Mouse (Mus musculus): ENCODE results near the gene Gm16181. TPM values are rescaled to one million over a fixed set of nuclear protein-coding genes. Genes with fewer than 3 reads are reported as not detected.

Gene Gm16181
- total RNA-seq, 2 experiments from 2014 or later = not detected

DNA sequence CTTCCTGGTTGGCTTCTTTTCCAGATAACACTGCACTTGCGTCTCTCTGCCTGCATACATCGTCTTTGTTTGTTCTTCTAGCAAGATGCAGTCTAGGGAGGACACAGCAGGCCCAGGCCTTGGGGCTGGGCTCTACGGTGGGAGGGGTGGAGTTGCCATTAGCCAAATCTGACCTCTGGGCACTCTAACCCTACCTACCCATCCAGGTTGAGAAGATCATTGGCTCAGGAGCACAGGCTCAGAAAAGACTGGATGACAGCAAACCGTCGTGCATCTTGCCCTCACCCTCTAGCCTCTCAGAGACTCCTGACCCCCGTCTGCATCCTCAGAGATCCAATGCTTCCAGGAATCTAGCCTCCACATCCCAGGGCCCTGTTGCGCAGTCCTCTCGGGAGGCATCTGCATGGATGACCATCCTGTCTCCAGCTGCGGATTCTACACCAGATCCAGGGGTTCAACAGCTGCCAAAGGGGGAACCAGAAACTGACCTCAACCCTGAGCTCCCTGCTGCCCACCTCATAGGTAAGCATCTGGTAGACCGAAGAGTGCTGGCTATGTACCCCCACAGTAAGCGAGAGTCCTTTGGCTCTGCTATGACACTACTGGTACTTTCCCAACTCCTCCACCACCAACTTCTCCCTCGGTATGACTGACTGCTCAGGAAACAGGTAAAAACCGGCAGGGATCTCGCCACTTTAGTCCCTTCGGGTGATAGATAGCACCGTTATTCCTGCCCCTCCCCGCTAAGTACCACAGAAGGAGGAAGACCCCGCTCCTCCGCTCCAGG, 25.6 kb upstream of the Gm16181 start:
- intact Hi-C loops (cut with DNase I) = loop anchor here (5.0 kb wide), 1 partner anchor 37 kb away; the partner anchor contains the start of gene Atp6v1g2
- DNase-seq (ENCODE audit: low spot score in 2 of 2) = no peak

DNA sequence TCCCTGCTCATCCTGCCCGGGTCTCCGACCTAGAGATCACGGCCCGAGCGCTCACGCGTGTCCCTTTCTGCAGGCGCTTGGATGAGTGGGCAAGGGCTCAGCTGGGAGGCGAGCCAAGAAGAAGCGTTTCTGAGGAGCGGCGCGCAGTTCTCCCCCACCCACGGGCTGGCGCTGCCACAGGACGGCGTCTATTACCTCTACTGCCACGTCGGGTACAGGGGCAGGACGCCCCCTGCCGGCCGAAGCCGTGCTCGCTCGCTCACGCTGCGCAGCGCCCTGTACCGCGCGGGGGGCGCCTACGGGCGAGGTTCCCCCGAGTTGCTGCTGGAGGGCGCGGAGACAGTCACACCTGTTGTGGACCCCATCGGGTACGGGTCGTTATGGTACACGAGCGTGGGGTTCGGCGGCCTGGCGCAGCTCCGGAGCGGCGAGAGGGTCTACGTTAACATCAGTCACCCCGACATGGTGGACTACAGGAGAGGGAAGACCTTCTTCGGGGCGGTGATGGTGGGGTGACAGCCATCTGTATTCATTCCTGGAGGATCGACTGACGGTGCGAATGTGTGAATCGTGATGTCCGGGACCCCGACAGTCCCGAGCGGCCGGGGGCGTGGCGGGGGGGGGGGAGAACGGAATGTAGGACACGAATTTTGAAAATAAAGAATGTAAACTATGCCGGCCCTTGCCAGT, 24.9 kb upstream of the Gm16181 start:
- peak; percentile 78 to 83 for DNase-seq (ENCODE audit: low spot score in 2 of 2)
- intact Hi-C loops (cut with DNase I) = loop anchor here (5.0 kb wide), 1 partner anchor 37 kb away; the partner anchor contains the start of gene Atp6v1g2

- intact Hi-C loops (cut with DNase I) = loop anchor here (5.0 kb wide), 1 partner anchor 36 kb away; the partner anchor contains the start of gene Atp6v1g2
Measured at GRCm38 (mm10) chr17:35196321-35196641, 24.4 kb upstream of the Gm16181 start.

GRCm38 (mm10) chr17:35197126-35197525, 23.5 kb upstream of the Gm16181 start:
- intact Hi-C loops (cut with DNase I) = loop anchor here (5.0 kb wide), 1 partner anchor 35 kb away; the partner anchor contains the start of gene Atp6v1g2
- no peak for DNase-seq (ENCODE audit: low spot score in 2 of 2)

More at GRCm38 (mm10) chr17:35196321-35196641, 24.4 kb upstream of the Gm16181 start:
- no peak for DNase-seq (ENCODE audit: low spot score in 2 of 2)

DNA sequence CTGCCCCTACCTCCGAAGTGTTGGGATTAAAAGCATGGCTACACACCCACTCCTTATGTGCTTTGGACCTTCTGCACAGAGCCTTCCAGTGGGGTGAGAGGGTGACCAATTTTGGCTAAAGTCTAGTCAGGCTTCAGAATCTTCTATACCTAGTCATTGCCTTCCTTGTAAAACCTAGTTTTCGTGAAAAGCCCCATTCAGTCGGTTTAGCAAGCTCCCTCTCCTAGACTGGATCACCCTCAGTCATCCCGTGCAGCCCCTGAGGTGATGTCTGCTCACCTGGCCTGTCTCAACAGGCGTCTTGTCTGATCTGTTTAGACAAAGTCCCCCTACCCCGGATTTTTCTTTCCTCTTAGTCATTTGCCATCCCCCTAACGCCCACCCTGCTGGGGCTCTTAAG, 22.6 kb upstream of the Gm16181 start:
- intact Hi-C loops (cut with DNase I) = loop anchor here (5.0 kb wide), 1 partner anchor 34 kb away; the partner anchor contains the start of gene Atp6v1g2
- DNase-seq (ENCODE audit: low spot score in 2 of 2) = no peak

GRCm38 (mm10) chr17:35198946-35199345, 21.7 kb upstream of the Gm16181 start:
- no peak for DNase-seq (ENCODE audit: low spot score in 2 of 2)
- intact Hi-C loops (cut with DNase I) = loop anchor here (5.0 kb wide), 1 partner anchor 33 kb away; the partner anchor contains the start of gene Atp6v1g2

- DNase-seq (ENCODE audit: low spot score in 2 of 2) = no peak
- intact Hi-C loops (cut with DNase I) = no loop called here
Measured at GRCm38 (mm10) chr17:35200398-35200797, 20.2 kb upstream of the Gm16181 start.

- intact Hi-C loops (cut with DNase I) = no loop called here
- DNase-seq (ENCODE audit: low spot score in 2 of 2) = no peak
Measured at GRCm38 (mm10) chr17:35201128-35201527, 19.5 kb upstream of the Gm16181 start.

DNA sequence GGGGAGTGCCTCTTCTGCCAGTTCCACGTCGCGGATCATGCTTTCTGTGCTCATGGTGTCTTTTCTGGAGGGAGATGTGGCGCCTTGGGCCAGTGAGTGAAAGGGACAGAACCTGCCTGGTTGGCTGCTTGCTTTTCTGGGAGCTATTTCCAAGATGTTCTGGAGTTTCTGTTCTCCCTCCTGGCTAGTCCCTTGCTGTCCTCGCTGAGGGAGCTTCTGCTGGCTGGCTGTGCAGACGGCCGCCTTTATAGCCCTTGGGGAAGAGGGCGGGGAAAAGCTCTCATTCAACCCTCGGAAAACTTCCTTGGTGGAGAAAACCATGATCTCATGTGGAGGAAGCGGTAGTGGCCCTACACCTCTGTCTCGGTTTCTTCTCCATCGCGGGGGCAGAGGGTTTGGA, 18.8 kb upstream of the Gm16181 start, which contains the start of gene Tnf:
TSS of gene Tnf (minus strand) at position 221 of the 400 bp plus-strand sequence.
- intact Hi-C loops (cut with DNase I) = no loop called here
- no peak for DNase-seq (ENCODE audit: low spot score in 2 of 2)

GRCm38 (mm10) chr17:35202442-35202841, 18.2 kb upstream of the Gm16181 start:
- intact Hi-C loops (cut with DNase I) = no loop called here

DNA sequence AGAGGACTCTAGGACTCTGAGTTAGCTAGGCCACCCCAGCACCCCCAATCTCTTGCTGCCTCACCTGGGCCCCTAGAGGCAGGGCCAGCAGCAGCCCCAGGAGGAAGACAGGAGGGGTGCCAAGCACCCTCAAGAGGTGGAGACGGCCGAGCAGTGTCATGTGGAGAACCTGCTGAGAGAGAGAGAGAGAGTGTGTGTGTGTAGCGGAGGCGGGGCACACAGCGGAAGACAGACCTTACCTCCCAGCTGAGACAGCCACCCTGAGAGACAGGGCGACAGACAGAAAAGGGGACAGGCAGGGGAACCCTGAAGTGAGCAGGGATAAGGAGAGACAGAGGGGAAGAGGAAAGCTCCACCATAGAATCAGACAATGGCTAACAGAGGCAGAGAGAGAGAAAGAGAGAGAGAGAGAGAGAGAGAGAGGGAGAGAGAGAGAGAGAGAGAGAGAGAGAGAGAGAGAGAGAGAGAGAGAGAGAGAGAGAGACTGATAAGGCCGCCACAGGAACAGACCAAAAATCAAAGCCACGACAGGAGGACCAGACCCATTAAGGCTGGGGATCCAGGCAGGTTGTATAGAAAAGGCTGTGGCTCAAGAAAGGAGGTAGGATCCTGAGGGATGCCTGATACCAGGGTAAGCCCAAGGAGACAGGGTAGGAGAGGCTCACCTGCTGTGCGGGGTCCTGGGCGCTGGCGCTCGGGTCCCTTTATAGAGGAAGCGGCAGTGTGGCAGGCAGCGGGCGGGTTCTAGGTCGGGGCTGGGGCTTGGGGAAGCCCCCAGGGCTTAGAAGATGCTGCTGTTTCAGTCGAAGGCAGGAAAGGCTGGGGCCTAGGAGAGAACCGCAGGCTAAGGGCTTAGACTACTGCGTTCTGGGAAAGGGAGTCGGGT, 15.9 kb upstream of the Gm16181 start, which contains the start of gene Lta:
TSS of gene Lta (minus strand) at position 858 of the 886 bp plus-strand sequence.
- intact Hi-C loops (cut with DNase I) = no loop called here
- DNase-seq (ENCODE audit: low spot score in 2 of 2) = no peak

More at GRCm38 (mm10) chr17:35202442-35202841, 18.2 kb upstream of the Gm16181 start:
- DNase-seq (ENCODE audit: low spot score in 2 of 2) = no peak

DNA sequence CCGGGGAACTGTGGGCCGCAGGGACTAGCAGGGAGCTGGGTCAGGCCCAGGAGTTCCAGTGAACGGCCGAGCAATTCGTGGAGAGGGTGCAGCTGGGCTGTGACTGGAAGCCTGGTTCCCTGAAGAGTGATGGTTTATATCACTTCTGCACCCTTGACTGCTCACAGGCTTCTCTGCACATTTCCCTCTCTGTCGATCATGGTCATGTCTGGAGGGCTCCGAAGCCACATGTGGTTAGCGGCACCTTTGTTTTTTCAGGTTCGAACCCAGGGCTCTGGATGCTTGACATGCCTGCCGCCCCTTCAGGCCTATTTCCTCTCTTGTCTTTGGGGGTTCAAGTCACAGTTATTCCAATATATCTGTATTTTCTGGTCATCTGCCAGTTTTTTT, 15.3 kb upstream of the Gm16181 start:
- intact Hi-C loops (cut with DNase I) = no loop called here
- no peak for DNase-seq (ENCODE audit: low spot score in 2 of 2)

GRCm38 (mm10) chr17:35209785-35210535, 10.7 kb upstream of the Gm16181 start:
- intact Hi-C loops (cut with DNase I) = no loop called here
- no peak for DNase-seq (ENCODE audit: low spot score in 2 of 2)

DNA sequence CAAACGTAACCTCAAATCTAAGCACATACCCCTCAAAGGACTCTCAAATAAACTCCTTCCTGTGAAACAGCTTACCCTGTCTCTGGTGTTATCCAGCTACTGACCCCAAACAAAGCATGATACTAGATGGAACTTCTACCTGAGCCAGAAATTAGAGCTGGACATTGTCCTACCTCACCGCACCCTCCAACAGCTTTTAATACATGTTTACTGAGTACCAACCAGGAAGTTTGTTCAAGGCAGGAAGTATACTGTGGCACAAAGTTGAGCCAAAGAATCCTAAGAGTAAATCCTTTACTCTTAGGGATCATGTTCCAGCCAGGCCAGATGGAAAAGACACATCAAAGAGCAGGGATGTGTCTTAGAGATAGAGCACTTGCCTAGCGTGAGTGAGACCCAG, 10.0 kb upstream of the Gm16181 start:
- intact Hi-C loops (cut with DNase I) = no loop called here
- DNase-seq (ENCODE audit: low spot score in 2 of 2) = no peak

DNA sequence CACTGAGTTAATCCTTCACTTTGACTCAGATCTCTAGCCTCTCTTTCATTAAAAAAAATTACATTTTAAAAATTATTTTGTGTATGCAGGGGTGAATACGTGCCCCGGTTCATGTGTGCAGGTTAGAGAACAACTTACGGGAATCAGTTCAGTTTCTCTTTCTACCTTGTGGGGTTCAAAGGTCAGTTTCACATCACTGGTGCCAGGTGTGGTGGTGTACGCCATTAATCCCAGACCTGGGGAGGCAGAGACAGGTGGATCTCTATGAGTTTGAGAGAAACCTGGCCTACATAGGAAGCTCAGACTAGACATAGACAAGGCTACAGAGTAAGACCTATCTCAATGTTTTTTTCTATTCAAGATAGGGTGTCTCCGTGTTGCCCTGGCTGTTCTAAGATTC, 7.6 kb upstream of the Gm16181 start:
- intact Hi-C loops (cut with DNase I) = no loop called here
- DNase-seq (ENCODE audit: low spot score in 2 of 2) = no peak

GRCm38 (mm10) chr17:35218516-35219193, 2.0 kb upstream of the Gm16181 start:
- no peak for DNase-seq (ENCODE audit: low spot score in 2 of 2)

DNA sequence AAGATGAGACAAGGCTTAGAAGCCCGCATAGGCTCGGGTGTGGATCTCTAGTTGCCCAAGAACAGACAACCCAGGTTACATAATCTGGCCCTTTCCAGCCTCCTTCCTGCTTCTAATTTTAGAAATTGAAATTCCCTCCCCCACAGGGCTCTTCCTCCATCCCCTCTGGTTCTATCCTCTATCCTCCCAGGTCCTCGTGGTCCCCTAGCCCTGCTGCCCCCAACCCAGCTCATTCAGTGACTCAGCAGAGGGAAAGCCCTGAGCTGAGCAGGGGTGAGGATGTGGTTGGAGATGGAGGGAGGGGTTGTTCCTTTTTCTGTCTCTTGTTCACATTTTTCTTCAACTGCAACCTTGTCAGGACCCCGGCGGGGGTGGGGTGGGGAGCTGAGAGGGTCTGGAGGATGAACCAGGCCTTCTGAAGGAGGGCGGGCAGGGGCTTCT, 1.0 kb upstream of the Gm16181 start:
- DNase-seq (ENCODE audit: low spot score in 2 of 2) = no peak
- intact Hi-C loops (cut with DNase I) = no loop called here

More at GRCm38 (mm10) chr17:35218516-35219193, 2.0 kb upstream of the Gm16181 start:
- intact Hi-C loops (cut with DNase I) = no loop called here

DNA sequence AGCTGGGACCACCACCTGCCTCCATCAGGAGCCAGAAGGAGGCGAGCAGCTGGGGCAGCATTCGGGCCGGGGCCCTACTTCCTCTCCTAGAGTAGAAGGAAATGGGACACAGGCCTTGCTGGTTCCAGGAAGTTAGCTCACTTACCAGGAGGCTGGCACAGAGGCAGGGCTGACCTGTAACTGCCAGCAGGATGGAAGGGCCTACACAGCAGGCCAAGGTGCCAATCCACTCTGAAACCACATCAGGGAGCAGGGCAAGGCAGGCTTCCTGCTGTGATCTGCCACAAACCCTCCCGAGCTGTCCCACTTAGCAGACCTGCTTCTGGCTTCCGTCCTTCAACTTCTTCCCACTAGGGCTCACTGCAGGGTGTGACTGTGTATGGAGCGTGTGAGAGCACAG, 1.7 kb downstream of the Gm16181 start:
- DNase-seq (ENCODE audit: low spot score in 2 of 2) = no peak
- intact Hi-C loops (cut with DNase I) = no loop called here
